Mouse (Mus musculus) lung, postnatal 0 days (tissue): ENCODE results near the gene Adcy6.

ENCODE experiments used
- CTCF ChIP-seq: IDR thresholded peaks from 2 replicates; pipeline ENCODE4 v1.5.1; 2016; ENCODE audit warnings: antibody characterized with exemption, mild to moderate bottlenecking
- EP300 ChIP-seq: IDR thresholded peaks from 2 replicates; pipeline ENCODE4 v1.6.1; 2016; ENCODE audit warnings: antibody characterized with exemption, mild to moderate bottlenecking, control low read depth

- TF ChIP-seq CTCF = no peak
- no peak for TF ChIP-seq EP300
Measured at GRCm38 (mm10) chr15:98633822-98634470, 24.1 kb upstream of the Adcy6 start.
